Mouse (Mus musculus) left cerebral cortex, adult 2 months (tissue): Measurements from ENCODE around the gene Hist1h2bf. TPM values are rescaled to one million over a fixed set of nuclear protein-coding genes. Genes with fewer than 3 reads are reported as not detected.
"Not testable (repeated sequence)": the region's sequence is repeated elsewhere in the genome, so short reads cannot be mapped to it uniquely, and the experiment has no call there.

Source experiments
- DNase-seq, 2 experiments: peaks; one replicate each; pipeline ENCODE4 v3.0.0; 2021 to 2022; ENCODE audit warnings: low spot score in 2 of 2, mixed read lengths in 1 of 2; ENCODE audit errors: extremely low spot score in 1 of 2
- H3K27ac ChIP-seq: fragments of 200-600 bp; 2 replicates; pipeline ENCODE4 v1.8.1; 2022
- H3K4me3 ChIP-seq: fragments of 200-600 bp; 2 replicates; pipeline ENCODE4 v1.8.1; 2022
- CTCF ChIP-seq: fragments of 200-600 bp; IDR thresholded peaks from 2 replicates; pipeline ENCODE4 v1.8.1; 2022; ENCODE audit warnings: antibody characterized with exemption, mild to moderate bottlenecking, moderate library complexity
- intact Hi-C: fragments of 180-260 bp; cut with DNase I; formaldehyde crosslinking; loops from one replicate; pipeline ENCODE4 v1.15.1; 2025
- total RNA-seq, 2 experiments: library from RNA; stranded (reverse); gene quantifications; 2 replicates each; pipeline ENCODE4 v1.2.3; 2021

Gene Hist1h2bf
- total RNA-seq, 2 experiments from 2014 or later = 19.7 to 24.1 TPM

GRCm38 (mm10) chr13:23538249-23538648, 35.7 kb downstream of the Hist1h2bf start:
- no peak for DNase-seq
- intact Hi-C loops = loop anchor here (10.0 kb wide), 1 partner anchor 1713 kb away; no protein-coding TSS in a partner anchor
- no peak for TF ChIP-seq CTCF

GRCm38 (mm10) chr13:23537006-23537710, 36.8 kb downstream of the Hist1h2bf start:
- H3K4me3 ChIP-seq = no peak overlapping the region
- no peak overlapping the region for H3K27ac ChIP-seq
- no peak for DNase-seq
- no peak for TF ChIP-seq CTCF
- intact Hi-C loops = loop anchor here (10.0 kb wide), 1 partner anchor 1712 kb away; no protein-coding TSS in a partner anchor

More at GRCm38 (mm10) chr13:23538249-23538648, 35.7 kb downstream of the Hist1h2bf start:
- H3K27ac ChIP-seq = no peak overlapping the region
- no peak overlapping the region for H3K4me3 ChIP-seq

GRCm38 (mm10) chr13:23536076-23536822, 37.7 kb downstream of the Hist1h2bf start:
- DNase-seq = no peak
- Histone ChIP-seq H3K4me3 (no peak overlapping the region), H3K27ac (no peak overlapping the region)
- intact Hi-C loops = loop anchor here (10.0 kb wide), 1 partner anchor 1711 kb away; no protein-coding TSS in a partner anchor
- TF ChIP-seq CTCF = no peak

- not testable (repeated sequence) for H3K27ac ChIP-seq
These were observed 38.6 kb downstream of the Hist1h2bf start, which contains the start of gene Hist1h3g for GRCm38 (mm10) chr13:23535137-23536075. Gene Hist1h3g, plus strand, starts transcription at chr13:23535422.

GRCm38 (mm10) chr13:23534368-23535131, 39.4 kb downstream of the Hist1h2bf start:
- no peak for DNase-seq
- intact Hi-C loops = loop anchor here (5.0 to 10.0 kb wide), 6 partner anchors 38 to 1822 kb away; partner anchors contain the start of genes Hist1h2ac, Hist1h2ad, Hist1h2ae and Hist1h2ag
- Histone ChIP-seq H3K4me3 (peak overlapping the region; percentile 48), H3K27ac (no peak overlapping the region)
- no peak for TF ChIP-seq CTCF

More at GRCm38 (mm10) chr13:23535137-23536075, 38.6 kb downstream of the Hist1h2bf start, which contains the start of gene Hist1h3g:
- TF ChIP-seq CTCF = peak; percentile 4; the same call in 1 of the 2 replicates
- H3K4me3 ChIP-seq = peak within 1 kb of the TSS; percentile 48
- peak; percentile 86 to 87 for DNase-seq
- intact Hi-C loops = loop anchor here (10.0 kb wide), 1 partner anchor 1711 kb away; no protein-coding TSS in a partner anchor

GRCm38 (mm10) chr13:23533560-23534367, 40.2 kb downstream of the Hist1h2bf start, which contains the start of gene Hist1h2af:
Gene Hist1h2af, plus strand, starts transcription at chr13:23533906.
- intact Hi-C loops = loop anchor here (5.0 to 10.0 kb wide), 6 partner anchors 39 to 1821 kb away; partner anchors contain the start of genes Hist1h2ac, Hist1h2ad, Hist1h2ae and Hist1h2ag
- peak within 1 kb of the TSS; percentile 51; the same call in 1 of the 2 replicates for H3K27ac ChIP-seq
- H3K4me3 ChIP-seq = peak within 1 kb of the TSS; percentile 48
- DNase-seq = peak; percentile 38 to 69

- no peak for DNase-seq
- Histone ChIP-seq H3K4me3 (peak overlapping the region; percentile 67), H3K27ac (peak overlapping the region; percentile 92)
- TF ChIP-seq CTCF = no peak
- intact Hi-C loops = loop anchor here (5.0 to 10.0 kb wide), 6 partner anchors 40 to 1820 kb away; partner anchors contain the start of genes Hist1h2ac, Hist1h2ad, Hist1h2ae and Hist1h2ag
These were observed 41.5 kb downstream of the Hist1h2bf start for GRCm38 (mm10) chr13:23532262-23533075.

- peak; percentile 95 to 96 for DNase-seq
- no peak for TF ChIP-seq CTCF
- peak within 1 kb of the TSS; percentile 67 for H3K4me3 ChIP-seq
- peak within 1 kb of the TSS; percentile 92 for H3K27ac ChIP-seq
- intact Hi-C loops = loop anchor here (5.0 to 10.0 kb wide), 6 partner anchors 41 to 1819 kb away; partner anchors contain the start of genes Hist1h2ac, Hist1h2ad, Hist1h2ae and Hist1h2ag
These were observed 42.8 kb downstream of the Hist1h2bf start, which contains the start of gene Hist1h4h for GRCm38 (mm10) chr13:23530901-23531875. Gene Hist1h4h, plus strand, starts transcription at chr13:23531050.
